Mouse (Mus musculus): ENCODE data around the gene Asb11. TPM values are rescaled to one million over a fixed set of nuclear protein-coding genes. Genes with fewer than 3 reads are reported as not detected.

Gene Asb11
- not detected in 2 replicates for polyA plus RNA-seq (2014; fragmentation: Nextera tagmentation; extraction: Ambion mirVana)

GRCm38 (mm10) chrX:164436709-164437108, at the start of gene Asb11:
Gene Asb11 (plus strand): TSS chrX:164436994.
- H3K27me3 ChIP-seq (ENCODE audit: insufficient read depth, low read length) = no peaks in the 10 kb centered on the region
- TF ChIP-seq CTCF (IDR thresholded peaks at IDR 0.05; ENCODE audit: low read depth) = no peak
- H3K4me2 ChIP-seq = no peak within 1 kb of the TSS
- no peak for ATAC-seq (ENCODE audit: insufficient read depth)
- peaks cover 16% of the 10 kb centered on the region for H3K36me3 ChIP-seq (ENCODE audit: insufficient read depth)
- no peak within 1 kb of the TSS for H3K4me3 ChIP-seq (ENCODE audit: low read depth, low read length)
- H3K4me1 ChIP-seq (ENCODE audit: insufficient read depth) = no peaks in the 10 kb centered on the region
- no peak within 1 kb of the TSS for H3K9ac ChIP-seq
- no peaks in the 10 kb centered on the region for H3K9me3 ChIP-seq (ENCODE audit: low read depth, low read length)
- DNase-seq = no peak
- no peak within 1 kb of the TSS for H3K27ac ChIP-seq (ENCODE audit: low read depth)
- WGBS = 42% methylated on average over 8 of the region's 8 CpGs

GRCm38 (mm10) chrX:164394091-164394490, 42.7 kb upstream of the Asb11 start:
- H3K9me3 ChIP-seq (ENCODE audit: low read depth, low read length) = no peaks in the 10 kb centered on the region
- no peak overlapping the region for H3K4me3 ChIP-seq (ENCODE audit: low read depth, low read length)
- no peak overlapping the region for H3K9ac ChIP-seq
- no peak overlapping the region for H3K4me2 ChIP-seq
- DNase-seq = no peak
- no peak for TF ChIP-seq CTCF (IDR thresholded peaks at IDR 0.05; ENCODE audit: low read depth)
- no peaks in the 10 kb centered on the region for H3K36me3 ChIP-seq (ENCODE audit: insufficient read depth)
- no peak for ATAC-seq (ENCODE audit: insufficient read depth)
- WGBS = 69% methylated on average over 4 of the region's 4 CpGs
- no peak overlapping the region for H3K27ac ChIP-seq (ENCODE audit: low read depth)
- H3K27me3 ChIP-seq (ENCODE audit: insufficient read depth, low read length) = no peaks in the 10 kb centered on the region
- no peaks in the 10 kb centered on the region for H3K4me1 ChIP-seq (ENCODE audit: insufficient read depth)

- Histone ChIP-seq H3K4me1 (ENCODE audit: insufficient read depth) (no peaks in the 10 kb centered on the region), H3K9me3 (ENCODE audit: low read depth, low read length) (no peaks in the 10 kb centered on the region), H3K27ac (ENCODE audit: low read depth) (no peak overlapping the region), H3K36me3 (ENCODE audit: insufficient read depth) (0 out of 2 replicates have a peak, but pooled peaks cover 5% of the 10 kb centered on the region), H3K4me3 (ENCODE audit: low read depth, low read length) (no peak overlapping the region), H3K9ac (no peak overlapping the region), H3K4me2 (no peak overlapping the region), H3K27me3 (ENCODE audit: insufficient read depth, low read length) (no peaks in the 10 kb centered on the region)
- peak; percentile 28 for ATAC-seq (ENCODE audit: insufficient read depth)
- DNase-seq = peak; percentile 71
- WGBS = 57% methylated on average over 3 of the region's 3 CpGs
- peak; percentile 51 for TF ChIP-seq CTCF (IDR thresholded peaks at IDR 0.05; ENCODE audit: low read depth)
Observed at GRCm38 (mm10) chrX:164398456-164398855, 38.3 kb upstream of the Asb11 start.

- peak; percentile 82 for DNase-seq
- H3K4me2 ChIP-seq = no peak overlapping the region
- no peak for TF ChIP-seq CTCF (IDR thresholded peaks at IDR 0.05; ENCODE audit: low read depth)
- H3K9me3 ChIP-seq (ENCODE audit: low read depth, low read length) = no peaks in the 10 kb centered on the region
- H3K27ac ChIP-seq (ENCODE audit: low read depth) = no peak overlapping the region
- H3K4me1 ChIP-seq (ENCODE audit: insufficient read depth) = 0 out of 2 replicates have a peak, but pooled peaks cover 4% of the 10 kb centered on the region
- H3K27me3 ChIP-seq (ENCODE audit: insufficient read depth, low read length) = no peaks in the 10 kb centered on the region
- no peak overlapping the region for H3K4me3 ChIP-seq (ENCODE audit: low read depth, low read length)
- ATAC-seq (ENCODE audit: insufficient read depth) = peak; percentile 83
- no peak overlapping the region for H3K9ac ChIP-seq
- H3K36me3 ChIP-seq (ENCODE audit: insufficient read depth) = 0 out of 2 replicates have a peak, but pooled peaks cover 5% of the 10 kb centered on the region
Observed at GRCm38 (mm10) chrX:164405080-164405649, 31.6 kb upstream of the Asb11 start.

GRCm38 (mm10) chrX:164406133-164407022, 30.4 kb upstream of the Asb11 start:
- ATAC-seq (ENCODE audit: insufficient read depth) = no peak
- no peak for TF ChIP-seq CTCF (IDR thresholded peaks at IDR 0.05; ENCODE audit: low read depth)

GRCm38 (mm10) chrX:164408301-164408927, 28.4 kb upstream of the Asb11 start:
- Histone ChIP-seq H3K36me3 (ENCODE audit: insufficient read depth) (no peaks in the 10 kb centered on the region), H3K4me1 (ENCODE audit: insufficient read depth) (0 out of 2 replicates have a peak, but pooled peaks cover 4% of the 10 kb centered on the region), H3K27ac (ENCODE audit: low read depth) (no peak overlapping the region), H3K4me2 (no peak overlapping the region), H3K4me3 (ENCODE audit: low read depth, low read length) (no peak overlapping the region), H3K9ac (no peak overlapping the region), H3K9me3 (ENCODE audit: low read depth, low read length) (no peaks in the 10 kb centered on the region), H3K27me3 (ENCODE audit: insufficient read depth, low read length) (no peaks in the 10 kb centered on the region)
- 55% methylated on average over 3 of the region's 3 CpGs for WGBS
- ATAC-seq (ENCODE audit: insufficient read depth) (peak; percentile 76), DNase-seq (peak; percentile 60)
- TF ChIP-seq CTCF (IDR thresholded peaks at IDR 0.05; ENCODE audit: low read depth) = no peak

More at GRCm38 (mm10) chrX:164406133-164407022, 30.4 kb upstream of the Asb11 start:
- H3K9me3 ChIP-seq (ENCODE audit: low read depth, low read length) = no peaks in the 10 kb centered on the region
- H3K4me3 ChIP-seq (ENCODE audit: low read depth, low read length) = no peak overlapping the region
- H3K27ac ChIP-seq (ENCODE audit: low read depth) = peak overlapping the region; percentile 69; the same call in 1 of the 2 replicates
- no peak overlapping the region for H3K9ac ChIP-seq
- no peaks in the 10 kb centered on the region for H3K27me3 ChIP-seq (ENCODE audit: insufficient read depth, low read length)
- 0 out of 2 replicates have a peak, but pooled peaks cover 5% of the 10 kb centered on the region for H3K36me3 ChIP-seq (ENCODE audit: insufficient read depth)
- DNase-seq = no peak
- no peak overlapping the region for H3K4me2 ChIP-seq
- WGBS = 63% methylated on average over 9 of the region's 9 CpGs
- 0 out of 2 replicates have a peak, but pooled peaks cover 4% of the 10 kb centered on the region for H3K4me1 ChIP-seq (ENCODE audit: insufficient read depth)
